Mouse (Mus musculus) myocyte (in vitro differentiated cells): Measurements from ENCODE around the gene Spag6.

Experiments used
- CEBPB ChIP-seq: IDR thresholded peaks from 2 replicates; pipeline ENCODE4 v1.6.1; 2011; ENCODE audit warnings: mild to moderate bottlenecking, moderate library complexity; ENCODE audit not compliant: poor library complexity, insufficient read depth, severe bottlenecking
- E2F4 ChIP-seq: IDR thresholded peaks from one replicate; pipeline ENCODE4 v1.6.1; 2011; ENCODE audit warnings: mild to moderate bottlenecking, control low read depth, moderate library complexity; ENCODE audit not compliant: insufficient read depth
- MAX ChIP-seq: IDR thresholded peaks from one replicate; pipeline ENCODE4 v1.6.1; 2011; ENCODE audit warnings: low read depth, mild to moderate bottlenecking, control low read depth
- POLR2A ChIP-seq: IDR thresholded peaks from one replicate; pipeline ENCODE4 v1.6.1; 2011; ENCODE audit warnings: low read depth, mild to moderate bottlenecking, control low read depth, moderate library complexity; ENCODE audit not compliant: insufficient read length
- POLR2AphosphoS2 ChIP-seq: IDR thresholded peaks from one replicate; pipeline ENCODE4 v1.6.1; 2011; ENCODE audit warnings: low read depth, control low read depth; ENCODE audit not compliant: insufficient read length
- SRF ChIP-seq: IDR thresholded peaks from one replicate; pipeline ENCODE4 v1.6.1; 2011; ENCODE audit warnings: low read depth; ENCODE audit not compliant: control insufficient read depth, insufficient read length
- TCF12 ChIP-seq: IDR thresholded peaks from one replicate; pipeline ENCODE4 v1.6.1; 2011; ENCODE audit warnings: mild to moderate bottlenecking, control low read depth; ENCODE audit not compliant: poor library complexity, insufficient read depth, severe bottlenecking
- USF1 ChIP-seq: IDR thresholded peaks from one replicate; pipeline ENCODE4 v1.6.1; 2011; ENCODE audit warnings: low read depth, mild to moderate bottlenecking, control low read depth, moderate library complexity

DNA sequence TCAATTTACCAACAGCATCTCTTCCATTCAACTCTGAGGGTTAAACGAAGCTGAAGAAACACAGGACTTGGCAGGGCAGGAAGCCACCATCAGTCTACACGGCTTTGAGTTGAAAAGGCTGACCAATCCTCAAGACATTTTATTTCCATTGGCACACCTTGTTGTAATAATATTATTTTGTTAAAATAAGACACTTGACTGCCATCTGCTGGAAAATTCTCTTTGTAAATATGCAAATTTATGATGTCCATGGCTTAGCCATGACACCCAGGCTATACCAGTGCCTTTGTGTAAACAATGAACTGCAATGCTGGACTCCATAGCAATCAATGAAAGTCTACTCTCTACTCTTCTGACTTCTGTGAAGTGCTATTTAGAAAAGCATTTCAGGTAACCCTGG is 62.3 kb downstream of the Spag6 start:
- TF ChIP-seq SRF (no peak), TCF12 (no peak), POLR2A (no peak), USF1 (no peak), MAX (no peak), E2F4 (no peak), CEBPB (no peak), POLR2AphosphoS2 (no peak)
